Mouse (Mus musculus) A20 (cell line): ENCODE measurements around the gene Nol4l.

ENCODE experiments used
- DNase-seq: peaks from one replicate; pipeline ENCODE4 v3.0.0-alpha.2; 2011; ENCODE audit warnings: low read depth, low spot score

Nol4l gene

DNA sequence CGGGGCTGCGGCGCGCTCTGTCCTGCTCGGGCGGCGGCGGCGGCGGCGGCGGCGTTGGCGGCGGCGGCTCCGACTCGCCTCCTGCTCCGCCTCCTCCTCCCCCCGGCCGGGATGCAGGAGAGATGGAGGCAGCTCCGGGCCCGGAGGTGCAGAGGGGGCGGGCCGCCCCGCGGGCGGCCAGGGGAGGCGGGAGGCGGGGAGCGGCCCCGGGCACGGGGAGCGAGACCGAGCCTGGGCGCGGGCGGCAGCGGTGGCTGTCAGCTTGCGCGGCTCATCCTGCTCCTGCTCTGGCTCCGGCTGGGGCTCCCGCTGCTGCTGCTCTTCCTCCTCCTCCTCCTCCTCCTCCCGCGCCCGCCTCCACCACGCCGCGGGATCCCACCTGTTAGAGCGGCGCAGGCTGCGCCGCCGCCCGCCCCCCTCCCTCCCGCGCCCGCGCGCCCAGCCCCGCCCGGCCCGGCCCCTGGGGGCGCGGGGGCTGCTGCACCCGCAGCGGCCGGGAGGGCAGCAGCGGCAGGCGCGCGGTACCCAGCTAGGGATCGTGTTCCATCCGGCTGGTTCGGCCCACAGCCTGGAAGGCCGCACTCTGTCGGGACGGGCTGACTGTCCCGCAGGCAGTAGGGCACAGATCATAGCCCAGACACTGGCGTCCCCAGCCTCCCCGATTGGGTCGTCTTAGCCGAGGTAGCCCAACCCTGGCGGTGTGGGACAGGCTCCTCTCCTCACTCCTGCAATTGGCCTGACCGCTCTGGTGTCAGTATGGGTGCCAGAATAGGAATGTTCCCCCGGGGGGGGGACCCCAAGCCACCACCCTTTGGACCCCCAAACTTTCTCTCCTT lies at the start of gene Nol4l:
Nol4l (minus strand) TSS at position 41 of the 836 bp plus-strand sequence.
- DNase-seq = no peak

- no peak for DNase-seq
Observed at GRCm38 (mm10) chr2:153577122-153577521, 47.4 kb upstream of the Nol4l start.

- DNase-seq = no peak
Observed at GRCm38 (mm10) chr2:153576150-153576549, 46.4 kb upstream of the Nol4l start.

- DNase-seq = no peak
Observed at GRCm38 (mm10) chr2:153575554-153575953, 45.8 kb upstream of the Nol4l start.

GRCm38 (mm10) chr2:153573101-153573500 lies 43.3 kb upstream of the Nol4l start:
- DNase-seq = no peak

DNA sequence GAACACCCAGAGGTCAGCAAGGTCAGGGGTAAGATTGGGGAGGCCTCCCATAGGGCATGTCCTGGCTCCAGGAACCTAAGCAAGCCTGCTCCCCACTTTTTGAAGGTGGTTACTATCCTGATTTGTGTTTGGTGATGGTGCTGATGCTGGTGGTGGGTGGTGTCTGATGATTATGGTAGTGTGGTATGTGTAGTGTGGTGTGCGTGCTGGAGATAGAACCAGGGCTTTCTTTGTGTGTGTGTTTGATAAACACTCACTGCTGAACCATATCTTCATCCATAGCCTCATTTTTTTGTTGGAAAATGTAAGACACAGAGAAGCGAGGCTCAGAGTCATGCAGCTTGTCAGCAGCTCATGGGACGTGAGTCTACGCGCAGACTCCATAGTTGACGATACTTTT lies 38.8 kb upstream of the Nol4l start:
- no peak for DNase-seq

GRCm38 (mm10) chr2:153568013-153568412 lies 38.2 kb upstream of the Nol4l start:
- DNase-seq = no peak

GRCm38 (mm10) chr2:153564343-153564742 lies 34.6 kb upstream of the Nol4l start:
- DNase-seq = peak; percentile 49

GRCm38 (mm10) chr2:153561564-153561963 lies 31.8 kb upstream of the Nol4l start:
- DNase-seq = no peak

DNA sequence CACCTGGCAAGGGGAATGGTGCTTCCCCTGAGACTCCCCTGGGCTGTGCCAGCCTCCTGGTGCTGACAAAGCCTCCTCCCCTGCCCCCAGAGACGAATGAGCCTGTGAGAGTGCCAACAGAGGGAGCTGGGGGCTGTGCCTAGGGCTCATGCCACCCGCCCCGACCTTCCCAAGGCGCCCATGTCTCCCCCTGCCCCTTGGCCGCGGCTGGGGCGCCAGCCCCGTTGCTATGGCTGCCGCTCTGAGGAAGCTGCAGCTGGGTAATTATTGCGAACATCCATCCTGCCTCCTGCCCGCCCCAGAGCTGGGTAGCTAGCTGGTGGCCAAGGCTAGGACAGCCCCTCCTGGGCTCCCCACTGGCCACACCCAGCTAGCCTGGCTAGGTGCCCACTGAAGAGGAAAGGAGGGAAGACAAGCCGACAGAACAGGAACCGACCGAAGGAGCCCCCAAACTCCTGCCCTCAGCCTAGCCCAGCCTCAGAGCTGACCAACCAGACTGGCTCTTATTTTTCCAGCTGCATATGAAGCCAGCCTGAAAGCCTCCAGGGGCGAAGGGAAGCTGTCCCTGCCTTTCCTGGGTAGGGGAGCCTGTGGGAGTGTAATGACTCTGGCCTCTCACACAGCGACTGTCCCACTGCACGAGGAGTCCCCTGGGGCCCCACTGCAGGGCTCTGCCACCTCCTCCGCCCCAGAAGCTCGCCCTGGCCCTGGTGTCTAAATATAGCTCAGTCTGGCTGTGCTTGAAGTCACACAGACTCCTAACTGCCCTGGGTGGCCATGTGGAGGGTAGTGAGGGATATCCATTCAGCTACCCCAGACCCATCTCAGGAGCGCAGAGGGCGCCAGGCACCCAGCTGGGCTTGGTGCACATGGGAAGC lies 31.1 kb upstream of the Nol4l start:
- DNase-seq = peak; percentile 72

- DNase-seq = no peak
Observed at GRCm38 (mm10) chr2:153559613-153560152, 29.9 kb upstream of the Nol4l start.

GRCm38 (mm10) chr2:153558464-153558863 lies 28.7 kb upstream of the Nol4l start:
- DNase-seq = no peak

- DNase-seq = no peak
Observed at GRCm38 (mm10) chr2:153557259-153557658, 27.5 kb upstream of the Nol4l start.

- DNase-seq = no peak
Observed at GRCm38 (mm10) chr2:153556208-153556607, 26.4 kb upstream of the Nol4l start.

DNA sequence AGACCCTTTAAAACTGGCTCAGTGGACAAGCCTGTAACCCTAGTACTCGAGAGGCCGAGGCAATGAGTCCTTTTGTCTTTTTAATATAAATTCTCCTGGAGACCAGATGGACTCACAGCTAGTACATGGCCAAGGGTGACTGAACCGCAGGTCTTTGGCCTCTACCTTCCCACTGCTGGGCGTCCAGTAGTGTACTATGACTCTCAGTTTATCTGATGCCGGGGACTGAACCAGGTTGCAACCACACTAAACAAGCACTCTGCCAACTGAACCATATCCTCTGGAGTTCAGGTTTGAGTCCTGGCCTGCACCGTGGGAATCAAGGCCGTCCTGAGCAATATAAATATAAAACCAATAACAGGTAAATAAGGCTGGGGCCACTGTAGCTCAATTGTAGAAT lies 24.8 kb upstream of the Nol4l start:
- DNase-seq = no peak

DNA sequence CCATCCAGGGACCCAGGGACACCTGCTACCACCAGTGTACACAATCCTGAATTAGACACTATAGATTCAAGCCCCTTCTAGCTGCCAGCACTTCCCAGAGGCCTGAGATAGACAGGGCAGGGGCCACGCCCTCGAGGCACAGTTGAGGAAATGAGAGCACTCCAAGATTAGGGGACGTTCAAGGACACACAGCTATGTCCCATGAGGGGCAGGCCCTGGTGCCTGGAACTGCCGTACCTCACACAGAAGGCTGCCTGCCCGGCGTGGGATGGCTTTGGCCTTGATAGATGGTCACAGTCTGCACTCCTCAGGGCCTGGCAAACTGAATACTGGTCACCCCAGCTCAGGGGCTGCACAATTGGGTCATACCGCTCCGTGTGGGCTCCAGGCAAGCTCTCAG lies 19.7 kb upstream of the Nol4l start:
- no peak for DNase-seq

GRCm38 (mm10) chr2:153548221-153548923 lies 18.6 kb upstream of the Nol4l start:
- no peak for DNase-seq

GRCm38 (mm10) chr2:153547633-153548032 lies 17.9 kb upstream of the Nol4l start:
- DNase-seq = no peak

GRCm38 (mm10) chr2:153546972-153547371 lies 17.2 kb upstream of the Nol4l start:
- no peak for DNase-seq

DNA sequence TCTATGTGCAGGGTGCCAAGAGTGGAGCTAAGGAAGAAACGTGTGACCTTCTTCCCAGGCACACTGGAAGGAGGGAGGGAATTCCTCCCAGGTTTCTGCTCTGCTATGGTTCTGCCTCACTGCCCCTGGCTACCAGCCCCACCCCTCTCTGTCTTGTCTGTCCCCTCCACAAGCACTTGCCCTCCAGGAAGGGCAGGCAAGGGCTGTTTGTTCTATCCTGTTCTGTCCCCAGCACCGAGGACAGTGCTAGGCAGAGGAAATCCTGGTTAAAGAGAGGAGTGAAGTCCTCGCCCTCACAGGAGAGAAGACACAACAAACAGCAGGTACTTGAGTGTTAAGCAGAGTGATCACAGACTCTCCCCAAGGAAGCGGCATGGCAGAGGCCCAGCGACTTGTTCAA lies 16.7 kb upstream of the Nol4l start:
- DNase-seq = no peak

- DNase-seq = no peak
Observed at GRCm38 (mm10) chr2:153544771-153545170, 15.0 kb upstream of the Nol4l start.
